Mouse (Mus musculus) ZHBTc4 (cell line): ENCODE results near the gene Gm7544.
"Not testable (repeated sequence)": the region's sequence is repeated elsewhere in the genome, so short reads cannot be mapped to it uniquely, and the experiment has no call there.

ENCODE experiments used
- DNase-seq: peaks from one replicate; pipeline ENCODE4 v3.0.0-alpha.2; 2011; ENCODE audit warnings: low read depth, low spot score

The Gm7544 gene

GRCm38 (mm10) chr1:82955913-82956312 lies at the start of gene Gm7544:
Gm7544 (minus strand) TSS chr1:82956013.
- not testable (repeated sequence) for DNase-seq

GRCm38 (mm10) chr1:83000306-83000705 lies 44.5 kb upstream of the Gm7544 start, which contains the start of gene Gm47959:
Gm47959 (plus strand) TSS chr1:83000548.
- DNase-seq, result peak; percentile 69

DNA sequence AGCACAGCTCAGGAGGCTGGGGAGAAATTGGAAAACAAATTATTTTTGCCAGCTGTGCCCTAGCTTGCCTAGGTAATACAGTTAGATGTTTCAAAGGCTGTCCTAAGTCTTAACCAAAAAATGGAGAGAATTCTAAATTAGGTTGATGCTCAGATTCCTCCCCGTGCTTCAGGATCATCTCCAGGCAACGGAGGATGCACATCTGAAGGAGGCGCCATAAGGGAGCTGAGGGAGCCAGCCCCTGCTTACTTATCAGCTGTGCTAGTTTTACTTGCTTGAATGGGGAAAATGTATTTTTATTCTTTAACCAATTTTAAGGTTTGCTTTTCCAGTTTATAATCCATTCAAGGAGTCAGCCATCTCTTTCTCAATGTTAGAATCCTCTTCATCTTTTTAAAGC lies 38.1 kb upstream of the Gm7544 start:
- DNase-seq, result no peak

GRCm38 (mm10) chr1:82992093-82992492 lies 36.3 kb upstream of the Gm7544 start:
- DNase-seq, result no peak

DNA sequence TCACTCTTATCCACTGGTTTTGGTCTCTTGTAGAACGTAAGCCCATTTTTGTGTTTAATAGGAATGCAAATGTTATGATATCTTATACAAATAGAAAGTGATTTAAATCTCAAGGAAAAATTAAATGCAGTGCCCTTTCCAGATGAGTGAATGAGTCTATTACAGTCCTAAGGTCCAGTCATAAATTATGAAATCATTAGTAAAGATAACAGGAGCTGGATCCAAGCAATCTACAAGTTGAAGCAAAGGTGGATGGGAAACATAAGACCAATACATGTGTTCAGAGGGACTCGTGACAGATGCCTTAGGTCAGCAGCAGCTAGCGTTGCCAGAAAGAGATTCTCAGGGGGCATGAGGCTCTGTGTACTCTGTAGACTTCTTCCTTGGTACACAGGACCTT lies 35.8 kb upstream of the Gm7544 start:
- DNase-seq, result no peak

GRCm38 (mm10) chr1:82991062-82991461 lies 35.2 kb upstream of the Gm7544 start:
- no peak for DNase-seq

DNA sequence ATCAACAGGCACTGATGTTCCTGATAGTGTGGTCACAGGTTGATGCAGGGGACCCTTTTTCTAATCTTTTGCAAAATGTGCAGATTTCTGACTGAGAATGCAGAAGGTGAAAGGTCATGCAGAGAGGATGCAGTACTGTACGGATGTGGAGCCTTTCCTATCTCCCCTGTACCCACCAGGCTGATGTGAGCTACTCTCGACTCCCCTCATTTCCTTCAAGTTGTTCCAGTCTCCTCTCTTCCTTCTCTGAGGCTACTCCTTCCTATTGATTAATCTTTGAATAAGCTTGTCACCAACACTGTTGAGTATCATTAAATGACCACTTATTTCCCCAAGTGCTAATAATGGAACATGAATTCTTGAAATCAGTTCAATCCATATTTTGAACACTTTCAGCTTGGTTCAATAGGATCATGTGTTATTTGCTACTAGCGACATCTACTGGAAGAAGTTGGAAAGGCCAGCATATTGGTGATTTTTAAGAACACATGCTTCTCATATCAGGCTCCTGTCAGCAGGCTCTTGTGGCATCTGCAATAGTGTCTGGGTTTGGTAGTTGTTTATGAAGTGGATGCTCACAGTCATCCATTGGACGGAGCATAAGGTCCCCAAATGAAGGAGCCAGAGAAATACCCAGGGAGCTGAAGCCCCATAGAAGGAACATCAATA lies 31.9 kb upstream of the Gm7544 start:
- DNase-seq, result peak; percentile 66

DNA sequence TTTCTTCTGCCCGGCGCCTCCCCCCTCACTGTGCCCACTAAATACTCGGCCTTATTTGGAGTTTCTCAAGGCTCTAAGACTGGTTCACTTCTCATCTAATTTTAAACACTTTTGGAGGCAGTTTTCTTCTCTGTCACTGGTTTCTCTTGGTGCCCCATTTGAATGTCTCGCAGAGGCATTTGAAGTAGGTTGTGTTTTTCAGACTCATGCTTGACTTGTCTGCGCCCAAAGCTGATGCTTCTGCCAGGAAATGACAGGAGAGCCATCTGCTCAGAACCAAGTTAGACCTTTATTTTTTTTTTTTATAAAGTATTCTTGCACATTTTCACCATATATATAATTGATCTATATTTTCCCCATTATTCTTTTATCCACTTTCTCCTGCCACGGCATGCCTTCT lies 30.9 kb upstream of the Gm7544 start:
- DNase-seq, result no peak

GRCm38 (mm10) chr1:82977840-82978239 lies 22.0 kb upstream of the Gm7544 start:
- DNase-seq, result no peak

GRCm38 (mm10) chr1:82975750-82976149 lies 19.9 kb upstream of the Gm7544 start:
- DNase-seq, result no peak

GRCm38 (mm10) chr1:82974342-82974741 lies 18.5 kb upstream of the Gm7544 start:
- no peak for DNase-seq

DNA sequence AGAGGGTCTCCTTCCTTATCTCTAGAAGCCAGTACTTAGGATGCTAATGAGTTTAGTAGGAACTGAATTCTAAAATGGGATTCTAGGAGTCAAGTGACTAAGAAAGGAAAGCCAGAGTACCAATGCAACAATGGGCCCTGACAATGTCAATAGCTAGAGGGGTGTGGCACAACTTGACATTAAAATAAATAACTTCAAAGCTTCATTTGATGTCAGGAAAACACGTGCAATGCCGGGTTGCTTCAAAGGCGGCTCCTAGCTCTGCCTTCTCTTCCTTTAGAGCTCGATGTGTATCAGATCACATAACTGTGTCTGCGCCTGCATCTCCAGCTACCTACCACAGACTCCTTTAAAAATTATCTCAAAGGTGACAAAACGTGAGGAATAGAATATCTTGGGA lies 18.1 kb upstream of the Gm7544 start:
- DNase-seq, result peak; percentile 67

DNA sequence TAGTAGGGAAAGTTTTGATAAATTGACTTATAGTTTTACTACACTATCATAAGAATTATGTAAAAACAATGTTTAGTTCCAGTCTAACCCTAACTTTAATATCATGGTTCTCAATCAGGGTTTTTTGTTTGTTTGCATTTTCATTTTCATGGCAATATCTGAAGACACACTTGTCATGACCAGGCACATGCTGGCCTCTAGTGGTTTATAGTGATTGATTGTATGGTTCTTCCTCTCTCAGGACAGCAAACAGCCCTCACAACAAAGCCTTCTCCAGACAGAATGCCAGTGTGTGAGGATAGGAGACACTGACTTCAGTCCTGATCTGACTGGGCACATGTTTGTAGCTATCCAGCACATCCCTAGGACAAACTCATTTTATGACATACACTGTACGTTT lies 17.4 kb upstream of the Gm7544 start:
- no peak for DNase-seq

- no peak for DNase-seq
These were observed 16.2 kb upstream of the Gm7544 start for GRCm38 (mm10) chr1:82972046-82972445.

DNA sequence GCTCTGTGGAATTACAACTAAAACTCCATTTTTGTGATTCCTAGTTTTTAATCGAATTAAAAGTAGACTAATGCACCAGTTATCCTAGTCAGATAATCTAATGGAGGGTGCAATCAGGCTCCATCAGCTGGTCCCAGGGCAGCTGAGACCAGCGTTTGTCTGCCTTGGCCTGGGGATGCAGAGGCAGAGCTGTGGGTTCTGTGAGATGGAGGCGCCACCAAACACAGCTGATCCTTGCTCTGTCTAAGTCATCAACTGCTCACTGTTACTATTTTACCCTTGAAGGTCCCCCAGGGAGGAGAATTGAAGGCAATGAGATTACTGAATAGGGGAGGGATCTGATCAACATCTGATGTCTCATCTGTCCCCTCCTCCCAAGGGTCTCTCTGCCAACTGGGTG lies 10.6 kb upstream of the Gm7544 start:
- DNase-seq, result no peak

DNA sequence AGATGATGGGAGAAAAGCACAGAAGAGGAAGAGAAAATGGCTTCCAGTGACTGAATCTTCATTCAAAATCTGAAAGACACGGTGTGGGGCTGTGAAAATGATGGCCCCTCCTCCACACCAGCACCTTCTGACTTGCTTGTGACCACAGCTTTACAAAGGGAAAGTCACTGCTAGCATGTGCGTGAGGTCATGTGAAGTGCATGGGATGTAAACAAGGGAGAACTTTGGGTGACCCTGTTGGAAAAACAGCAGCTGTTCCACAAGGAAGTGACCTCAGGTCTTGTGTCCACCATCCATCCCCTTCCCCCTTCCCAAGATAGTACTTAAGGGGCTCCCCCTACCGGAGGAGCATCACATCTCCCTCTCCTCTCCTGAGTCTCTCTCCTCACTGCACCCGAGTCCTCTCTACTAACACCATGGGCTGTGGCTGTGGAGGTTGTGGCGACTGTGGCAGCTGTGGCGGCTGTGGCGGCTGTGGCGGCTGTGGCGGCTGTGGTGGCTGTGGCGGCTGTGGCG lies 4.1 kb upstream of the Gm7544 start, which contains the start of gene Gm47955:
Gene Gm47955, plus strand, starts transcription at position 417 of the 516 bp plus-strand sequence.
- peak; percentile 78 for DNase-seq

DNA sequence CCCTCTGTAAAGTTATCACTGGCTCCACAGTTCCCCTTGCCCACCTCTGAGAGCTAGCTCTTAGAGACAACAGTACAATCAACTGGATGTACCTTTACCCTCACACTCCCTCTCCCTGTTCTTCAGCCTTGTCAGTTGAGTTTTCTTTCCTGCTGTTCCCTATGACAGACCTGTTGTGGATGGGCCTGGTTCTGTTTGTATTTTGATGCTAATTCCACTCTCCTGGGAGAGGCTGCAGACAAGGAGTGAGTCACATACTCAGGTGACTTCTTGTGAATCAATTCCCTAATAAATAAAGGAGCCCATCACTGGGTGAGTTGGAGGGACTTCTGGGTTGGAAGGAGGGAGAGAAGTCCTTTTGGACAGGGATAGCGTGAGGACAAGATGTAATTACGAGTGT lies 7.2 kb downstream of the Gm7544 start:
- peak; percentile 64 for DNase-seq

DNA sequence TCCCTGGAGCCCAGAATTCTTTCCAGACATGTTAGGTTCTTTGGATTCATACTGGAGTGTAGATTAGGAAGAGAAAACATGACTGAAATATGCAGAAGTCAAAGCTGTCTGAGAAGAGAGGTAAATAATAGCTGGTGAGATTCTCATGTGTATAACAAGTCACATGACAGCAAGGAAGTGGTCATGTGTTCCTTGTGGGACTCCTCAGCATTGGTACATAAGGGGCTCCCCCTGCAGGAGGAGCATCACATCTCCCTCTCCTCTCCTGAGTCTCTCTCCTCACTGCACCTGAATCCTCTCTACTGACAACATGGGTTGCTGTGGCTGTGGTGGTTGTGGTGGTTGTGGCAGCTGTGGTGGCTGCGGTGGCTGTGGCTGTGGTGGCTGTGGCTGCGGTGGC lies 9.8 kb downstream of the Gm7544 start:
- not testable (repeated sequence) for DNase-seq

DNA sequence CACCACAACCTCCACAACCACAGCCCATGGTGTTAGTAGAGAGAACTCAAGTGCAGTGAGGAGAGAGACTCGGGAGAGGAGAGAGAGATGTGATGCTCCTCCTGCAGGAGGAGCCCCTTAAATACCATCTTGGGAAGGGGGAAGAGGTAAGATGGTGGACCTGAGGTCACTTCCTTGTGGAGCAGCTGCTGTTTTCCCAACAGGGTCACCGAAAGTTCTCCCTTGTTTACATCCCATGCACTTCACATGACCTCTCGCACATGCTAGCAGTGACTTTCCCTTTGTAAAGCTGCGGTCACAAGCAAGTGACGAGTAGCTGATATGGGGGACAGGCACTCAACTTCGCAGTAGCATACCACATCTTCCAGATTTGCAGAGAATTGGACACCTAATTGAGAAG lies 12.5 kb downstream of the Gm7544 start, which contains the start of gene A030003K21Rik:
Gene A030003K21Rik, minus strand, starts transcription at position 94 of the 400 bp plus-strand sequence.
- not testable (repeated sequence) for DNase-seq

DNA sequence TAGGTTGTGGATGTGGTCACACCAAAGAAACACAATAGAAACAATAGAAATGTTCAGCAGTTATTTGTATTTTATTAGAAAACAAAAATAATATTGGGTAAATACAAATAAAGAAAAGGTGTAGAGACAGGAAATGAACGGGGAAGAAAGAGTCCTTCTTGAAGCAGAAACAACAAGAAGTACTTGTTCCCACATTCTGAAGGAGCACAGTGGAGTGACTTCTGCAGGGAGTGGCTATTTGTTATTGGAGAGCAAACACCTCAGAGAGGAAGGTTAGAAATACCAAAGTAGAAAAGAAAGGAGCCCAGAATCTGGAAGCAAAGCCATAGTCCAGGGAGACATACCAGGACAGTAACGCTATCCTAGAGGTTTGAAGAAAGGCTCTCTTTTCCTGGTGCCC lies 13.3 kb downstream of the Gm7544 start:
- DNase-seq, result not testable (repeated sequence)

GRCm38 (mm10) chr1:82938666-82939065 lies 17.1 kb downstream of the Gm7544 start:
- no peak for DNase-seq

- DNase-seq, result not testable (repeated sequence)
These were observed 24.5 kb downstream of the Gm7544 start, which contains the start of gene Gm6217 for GRCm38 (mm10) chr1:82931326-82931725. Gm6217 (minus strand) TSS chr1:82931399.

DNA sequence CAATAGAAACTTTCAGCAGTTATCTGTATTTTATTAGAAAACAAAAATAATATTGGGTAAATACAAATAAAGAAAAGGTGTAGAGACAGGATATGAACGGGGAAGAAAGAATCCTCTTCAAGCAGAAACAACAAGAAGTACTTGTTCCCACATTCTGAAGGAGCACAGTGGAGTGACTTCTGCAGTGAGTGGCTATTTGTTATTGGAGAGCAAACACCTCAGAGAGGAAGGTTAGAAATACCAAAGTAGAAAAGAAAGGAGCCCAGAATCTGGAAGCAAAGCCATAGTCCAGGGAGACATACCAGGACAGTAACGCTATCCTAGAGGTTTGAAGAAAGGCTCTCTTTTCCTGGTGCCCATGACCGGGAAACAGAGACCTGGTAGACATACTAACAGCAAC lies 25.3 kb downstream of the Gm7544 start:
- not testable (repeated sequence) for DNase-seq
